Mouse (Mus musculus): ENCODE measurements at regions not wholly inside any gene's neighbourhood (a gene's known extent, or its start where the extent isn't known, plus 50 kb on each side); places are given as distances from the start of the nearest gene placed in this dataset.

DNA sequence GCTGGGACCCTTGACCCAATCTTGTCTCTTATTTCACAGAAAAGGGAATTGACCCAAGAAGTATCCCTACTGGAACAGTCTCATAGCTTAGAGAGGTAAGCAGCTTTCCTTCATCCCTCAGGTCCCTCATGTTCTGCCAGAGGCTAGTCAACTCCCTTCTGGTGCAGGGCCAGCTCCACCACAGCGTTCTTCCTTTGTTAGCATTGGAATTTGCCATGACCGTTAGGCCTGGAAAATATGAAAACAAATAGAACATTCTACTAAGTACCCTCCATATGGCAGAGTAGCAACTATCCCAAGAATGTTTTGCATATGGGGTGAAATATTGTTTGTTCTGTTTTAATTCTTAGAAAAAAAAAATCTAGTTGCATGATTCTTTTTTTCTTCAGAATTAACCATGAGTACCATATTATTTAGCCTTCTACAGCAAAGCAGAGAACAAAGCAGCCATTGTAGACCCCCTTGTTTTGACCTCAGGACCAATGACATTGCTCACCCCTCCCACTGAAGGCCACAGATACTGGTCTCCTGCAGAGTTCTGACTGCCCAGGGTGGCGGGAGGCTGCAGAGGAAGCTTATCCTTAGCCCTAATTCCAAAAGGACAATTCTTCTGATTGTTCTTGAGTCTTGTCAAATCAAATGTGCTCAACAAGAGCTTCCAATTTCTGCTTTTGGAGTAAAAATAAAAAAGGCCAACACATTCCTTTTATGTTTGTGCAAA is 78.1 kb upstream of the Ehbp1 start:
- Histone ChIP-seq H3K4me1 (ENCODE audit: insufficient read depth, low read length) (no peaks in the 10 kb centered on the region), H3K4me2 (replicated peaks; ENCODE audit: low read depth, low read length) (no peak overlapping the region), H3K4me3 (ENCODE audit: low read length) (no peak overlapping the region), H3K36me3 (ENCODE audit: insufficient read depth, low read length) (no peaks in the 10 kb centered on the region), H3K27ac (ENCODE audit: low read length) (no peak overlapping the region), H3K9me3 (ENCODE audit: low read length) (no peaks in the 10 kb centered on the region), H3K27me3 (ENCODE audit: insufficient read depth, low read length) (no peaks in the 10 kb centered on the region), H3K9ac (replicated peaks; ENCODE audit: low read length) (no peak overlapping the region)
- ATAC-seq (ENCODE audit: low FRiP score, low TSS enrichment) = no peak
- 70% methylated on average over 3 of the region's 3 CpGs for WGBS

- 76% methylated on average over 3 of the region's 3 CpGs for WGBS
- Histone ChIP-seq H3K4me1 (ENCODE audit: insufficient read depth, low read length) (no peaks in the 10 kb centered on the region), H3K4me2 (replicated peaks; ENCODE audit: low read depth, low read length) (no peak overlapping the region), H3K27ac (ENCODE audit: low read length) (no peak overlapping the region), H3K36me3 (ENCODE audit: insufficient read depth, low read length) (no peaks in the 10 kb centered on the region), H3K9me3 (ENCODE audit: low read length) (no peaks in the 10 kb centered on the region), H3K27me3 (ENCODE audit: insufficient read depth, low read length) (no peaks in the 10 kb centered on the region), H3K4me3 (ENCODE audit: low read length) (no peak overlapping the region), H3K9ac (replicated peaks; ENCODE audit: low read length) (no peak overlapping the region)
- no peak for ATAC-seq (ENCODE audit: low FRiP score, low TSS enrichment)
Measured at GRCm38 (mm10) chr11:22421762-22422161, 79.7 kb upstream of the Ehbp1 start.

GRCm38 (mm10) chr11:22437140-22437850 is 74.6 kb upstream of the Tmem17 start:
- no peaks in the 10 kb centered on the region for H3K27me3 ChIP-seq (ENCODE audit: insufficient read depth, low read length)
- H3K9ac ChIP-seq (replicated peaks; ENCODE audit: low read length) = no peak overlapping the region
- ATAC-seq (ENCODE audit: low FRiP score, low TSS enrichment) = peak; percentile 98
- 0 out of 2 replicates have a peak, but pooled peaks cover 3% of the 10 kb centered on the region for H3K4me1 ChIP-seq (ENCODE audit: insufficient read depth, low read length)
- H3K4me2 ChIP-seq (replicated peaks; ENCODE audit: low read depth, low read length) = no peak overlapping the region
- no peak overlapping the region for H3K4me3 ChIP-seq (ENCODE audit: low read length)
- peak overlapping the region; percentile 16; the same call in 1 of the 2 replicates for H3K27ac ChIP-seq (ENCODE audit: low read length)
- H3K9me3 ChIP-seq (ENCODE audit: low read length) = no peaks in the 10 kb centered on the region
- WGBS = 7% methylated on average over 5 of the region's 5 CpGs
- no peaks in the 10 kb centered on the region for H3K36me3 ChIP-seq (ENCODE audit: insufficient read depth, low read length)

DNA sequence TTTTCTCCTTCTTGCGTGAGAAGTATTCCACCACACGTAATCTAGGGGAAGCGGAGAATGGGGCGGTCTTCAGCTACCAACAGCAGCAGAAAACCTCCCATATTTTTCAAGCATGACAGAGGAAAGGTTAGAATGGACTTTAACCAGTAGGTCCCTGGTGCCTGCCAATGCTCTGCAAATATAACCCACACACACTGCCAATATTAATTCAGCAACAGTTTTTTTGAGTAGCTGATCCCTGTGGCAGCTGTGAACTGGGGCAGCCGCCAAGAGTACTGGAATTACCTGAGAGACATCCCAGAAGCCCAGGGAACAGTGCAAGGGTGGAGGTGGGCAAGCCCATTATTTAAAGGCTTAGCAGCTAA is 74.1 kb upstream of the Tmem17 start:
- 81% methylated on average over 5 of the region's 5 CpGs for WGBS
- Histone ChIP-seq H3K4me2 (replicated peaks; ENCODE audit: low read depth, low read length) (no peak overlapping the region), H3K27ac (ENCODE audit: low read length) (peak overlapping the region; percentile 16; the same call in 1 of the 2 replicates)

DNA sequence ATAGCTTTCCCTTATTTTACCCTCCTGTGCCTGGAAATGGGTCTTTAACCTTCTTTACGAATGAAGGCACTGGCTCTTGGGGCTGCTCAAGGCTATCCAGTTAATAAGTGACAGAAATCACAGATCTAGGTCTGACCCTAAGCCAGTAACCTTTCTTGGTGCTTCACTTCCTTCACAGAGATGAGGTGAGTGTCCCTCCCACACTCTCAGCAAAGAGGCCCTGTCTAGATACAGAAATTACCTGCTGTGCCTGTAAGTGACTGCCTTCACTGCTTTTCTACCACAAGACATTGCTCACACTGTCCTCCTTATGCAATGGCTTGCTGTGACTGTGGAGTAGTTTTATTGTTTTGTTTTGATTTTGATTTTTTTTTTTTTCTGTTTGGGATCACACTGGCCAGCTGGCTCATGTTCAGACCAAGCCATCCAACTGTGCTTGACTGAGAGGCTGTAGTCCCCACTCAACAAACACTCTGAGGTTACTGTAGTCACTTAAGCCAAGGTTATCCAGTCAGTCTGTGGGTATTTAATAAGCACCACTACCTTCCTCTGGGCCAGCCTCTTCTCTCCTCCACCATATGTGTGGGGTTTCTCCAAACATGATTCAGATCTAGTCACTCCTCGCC is 73.3 kb upstream of the Tmem17 start:
- Histone ChIP-seq H3K4me2 (replicated peaks; ENCODE audit: low read depth, low read length) (no peak overlapping the region), H3K4me3 (ENCODE audit: low read length) (no peak overlapping the region), H3K4me1 (ENCODE audit: insufficient read depth, low read length) (0 out of 2 replicates have a peak, but pooled peaks cover 3% of the 10 kb centered on the region), H3K27me3 (ENCODE audit: insufficient read depth, low read length) (no peaks in the 10 kb centered on the region), H3K27ac (ENCODE audit: low read length) (no peak overlapping the region), H3K9me3 (ENCODE audit: low read length) (no peaks in the 10 kb centered on the region), H3K36me3 (ENCODE audit: insufficient read depth, low read length) (no peaks in the 10 kb centered on the region), H3K9ac (replicated peaks; ENCODE audit: low read length) (no peak overlapping the region)
- peak; percentile 60 for ATAC-seq (ENCODE audit: low FRiP score, low TSS enrichment)
- 70% methylated on average over 2 of the region's 2 CpGs for WGBS

More for the DNA sequence above, 74.1 kb upstream of the Tmem17 start:
- no peaks in the 10 kb centered on the region for H3K9me3 ChIP-seq (ENCODE audit: low read length)
- 0 out of 2 replicates have a peak, but pooled peaks cover 3% of the 10 kb centered on the region for H3K4me1 ChIP-seq (ENCODE audit: insufficient read depth, low read length)
- no peak overlapping the region for H3K9ac ChIP-seq (replicated peaks; ENCODE audit: low read length)
- ATAC-seq (ENCODE audit: low FRiP score, low TSS enrichment) = peak; percentile 26
- H3K27me3 ChIP-seq (ENCODE audit: insufficient read depth, low read length) = no peaks in the 10 kb centered on the region
- H3K36me3 ChIP-seq (ENCODE audit: insufficient read depth, low read length) = no peaks in the 10 kb centered on the region
- no peak overlapping the region for H3K4me3 ChIP-seq (ENCODE audit: low read length)

GRCm38 (mm10) chr11:22440521-22440920 is 71.4 kb upstream of the Tmem17 start:
- Histone ChIP-seq H3K4me2 (replicated peaks; ENCODE audit: low read depth, low read length) (no peak overlapping the region), H3K4me3 (ENCODE audit: low read length) (no peak overlapping the region)
- no peak for ATAC-seq (ENCODE audit: low FRiP score, low TSS enrichment)

DNA sequence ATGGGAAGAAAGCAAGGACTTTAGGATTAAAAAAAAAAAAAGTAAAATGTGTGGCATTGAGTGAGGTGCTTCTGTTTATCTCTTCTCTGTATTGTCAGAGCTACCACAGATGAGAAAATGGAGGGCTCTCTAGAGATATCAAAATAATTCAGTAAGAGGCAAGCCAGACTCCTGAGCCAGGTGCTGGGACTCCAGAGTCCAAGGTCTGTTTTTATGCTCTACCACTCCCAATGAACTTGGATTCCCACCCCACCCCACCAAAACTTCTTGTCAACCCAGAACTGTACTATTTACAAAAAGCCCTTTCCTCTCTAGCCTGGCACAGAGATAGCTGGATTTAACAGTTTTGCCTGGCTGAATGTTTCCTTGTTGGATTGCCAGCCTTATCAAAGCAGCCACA is 58.7 kb upstream of the Tmem17 start:
- no peaks in the 10 kb centered on the region for H3K4me1 ChIP-seq (ENCODE audit: insufficient read depth, low read length)
- no peaks in the 10 kb centered on the region for H3K36me3 ChIP-seq (ENCODE audit: insufficient read depth, low read length)

More at GRCm38 (mm10) chr11:22440521-22440920, 71.4 kb upstream of the Tmem17 start:
- H3K9me3 ChIP-seq (ENCODE audit: low read length) = no peaks in the 10 kb centered on the region
- H3K27ac ChIP-seq (ENCODE audit: low read length) = no peak overlapping the region
- 80% methylated on average over 2 of the region's 2 CpGs for WGBS
- H3K27me3 ChIP-seq (ENCODE audit: insufficient read depth, low read length) = no peaks in the 10 kb centered on the region
- 0 out of 2 replicates have a peak, but pooled peaks cover 3% of the 10 kb centered on the region for H3K4me1 ChIP-seq (ENCODE audit: insufficient read depth, low read length)
- no peaks in the 10 kb centered on the region for H3K36me3 ChIP-seq (ENCODE audit: insufficient read depth, low read length)
- H3K9ac ChIP-seq (replicated peaks; ENCODE audit: low read length) = no peak overlapping the region

DNA sequence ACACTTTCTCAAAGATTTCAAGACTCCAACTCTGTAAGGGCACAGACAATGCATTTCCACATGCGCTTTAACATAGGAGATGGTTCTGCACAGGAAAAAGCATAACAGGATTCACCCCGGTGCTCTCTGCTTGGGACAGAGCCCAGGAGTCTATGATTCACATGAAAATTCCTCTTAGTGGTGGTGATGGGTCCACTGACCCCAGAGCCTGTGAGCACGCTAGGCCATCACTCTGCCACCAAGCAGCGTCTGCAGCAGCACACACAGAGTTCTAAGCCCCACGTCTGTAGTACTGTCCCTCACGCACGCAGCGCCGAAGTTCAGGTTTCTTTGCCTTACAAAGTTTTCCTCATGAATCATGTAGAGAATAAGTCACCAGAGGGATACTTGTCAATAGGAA is 55.6 kb upstream of the Tmem17 start:
- Histone ChIP-seq H3K4me3 (ENCODE audit: low read length) (no peak overlapping the region), H3K27me3 (ENCODE audit: insufficient read depth, low read length) (no peaks in the 10 kb centered on the region), H3K27ac (ENCODE audit: low read length) (no peak overlapping the region), H3K9me3 (ENCODE audit: low read length) (no peaks in the 10 kb centered on the region), H3K4me1 (ENCODE audit: insufficient read depth, low read length) (no peaks in the 10 kb centered on the region), H3K9ac (replicated peaks; ENCODE audit: low read length) (no peak overlapping the region), H3K4me2 (replicated peaks; ENCODE audit: low read depth, low read length) (no peak overlapping the region), H3K36me3 (ENCODE audit: insufficient read depth, low read length) (no peaks in the 10 kb centered on the region)
- ATAC-seq (ENCODE audit: low FRiP score, low TSS enrichment) = no peak
- WGBS = 94% methylated on average over 9 of the region's 9 CpGs

More for the DNA sequence above, 58.7 kb upstream of the Tmem17 start:
- H3K27ac ChIP-seq (ENCODE audit: low read length) = no peak overlapping the region
- no peak overlapping the region for H3K4me2 ChIP-seq (replicated peaks; ENCODE audit: low read depth, low read length)
- no peak overlapping the region for H3K4me3 ChIP-seq (ENCODE audit: low read length)
- no peak for ATAC-seq (ENCODE audit: low FRiP score, low TSS enrichment)
- no peak overlapping the region for H3K9ac ChIP-seq (replicated peaks; ENCODE audit: low read length)
- no peaks in the 10 kb centered on the region for H3K9me3 ChIP-seq (ENCODE audit: low read length)
- H3K27me3 ChIP-seq (ENCODE audit: insufficient read depth, low read length) = no peaks in the 10 kb centered on the region

- no peaks in the 10 kb centered on the region for H3K9me3 ChIP-seq (ENCODE audit: low read length)
- H3K27ac ChIP-seq (ENCODE audit: low read length) = no peak overlapping the region
- H3K4me2 ChIP-seq (replicated peaks; ENCODE audit: low read depth, low read length) = no peak overlapping the region
- ATAC-seq (ENCODE audit: low FRiP score, low TSS enrichment) = no peak
- no peaks in the 10 kb centered on the region for H3K27me3 ChIP-seq (ENCODE audit: insufficient read depth, low read length)
- H3K4me3 ChIP-seq (ENCODE audit: low read length) = no peak overlapping the region
- no peak overlapping the region for H3K9ac ChIP-seq (replicated peaks; ENCODE audit: low read length)
- no peaks in the 10 kb centered on the region for H3K4me1 ChIP-seq (ENCODE audit: insufficient read depth, low read length)
- 92% methylated on average over 2 of the region's 2 CpGs for WGBS
- H3K36me3 ChIP-seq (ENCODE audit: insufficient read depth, low read length) = no peaks in the 10 kb centered on the region
Measured at GRCm38 (mm10) chr11:22457220-22457619, 54.7 kb upstream of the Tmem17 start.
